Mouse (Mus musculus) brain, embryonic 14.5 days (tissue): ENCODE measurements around the gene Col5a1. TPM values are rescaled to one million over a fixed set of nuclear protein-coding genes. Genes with fewer than 3 reads are reported as not detected.

Source experiments
- DNase-seq: peaks from one replicate; pipeline ENCODE4 v3.0.0-alpha.2; 2011; ENCODE audit warnings: low read depth
- CTCF ChIP-seq: fragments of 200-500 bp; IDR thresholded peaks from 2 replicates; pipeline ENCODE4 v1.5.1; 2012; ENCODE audit warnings: inconsistent platforms, mild to moderate bottlenecking, moderate library complexity, borderline replicate concordance; ENCODE audit not compliant: insufficient read depth, insufficient read length; ENCODE audit errors: extremely low read depth
- POLR2A ChIP-seq: fragments of 200-500 bp; IDR thresholded peaks from 2 replicates; pipeline ENCODE4 v1.6.1; 2012; ENCODE audit warnings: mild to moderate bottlenecking, inconsistent platforms, borderline replicate concordance; ENCODE audit not compliant: poor library complexity, insufficient read depth, insufficient read length, severe bottlenecking; ENCODE audit errors: extremely low read depth
- polyA plus RNA-seq: library from polyadenylated mRNA; depleted of rRNA; stranded (reverse); fragments of >200 nt; gene quantifications from 2 replicates; pipeline ENCODE4 v1.2.3, GENCODE M21; 2012; rRNA removed

The Col5a1 gene
- polyA plus RNA-seq, 1 experiment: 29.8 TPM

DNA sequence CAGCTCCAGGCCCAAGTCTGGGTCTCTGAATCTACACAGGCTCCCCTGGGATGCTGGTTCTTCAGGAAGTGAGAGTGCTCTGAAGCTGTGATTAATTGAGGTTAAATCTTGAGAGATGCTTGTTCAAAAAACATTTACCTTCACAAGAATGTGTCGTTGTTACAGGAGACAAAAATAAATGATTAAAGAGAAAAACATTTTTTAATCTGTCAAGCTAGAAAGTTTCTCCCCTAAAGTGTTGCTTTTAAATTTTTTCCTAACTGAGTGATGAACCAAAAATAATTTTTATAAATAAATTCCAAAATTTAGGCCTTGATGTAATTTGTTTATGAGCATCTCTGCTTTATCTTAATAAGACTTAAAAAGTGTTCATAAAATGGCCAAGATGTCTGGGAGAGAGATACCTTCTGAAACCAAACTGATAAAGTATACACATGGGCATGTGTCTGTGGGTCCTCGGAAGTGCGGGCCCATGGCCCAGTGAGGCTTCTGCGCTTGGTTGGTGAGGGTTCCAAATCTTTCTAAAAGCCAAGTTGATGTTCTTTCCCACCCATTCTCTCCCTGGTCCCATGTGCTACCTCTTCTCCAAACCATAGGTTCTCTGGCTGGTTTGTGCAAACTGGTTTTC, 177.6 kb downstream of the Col5a1 start:
- DNase-seq: no peak

DNA sequence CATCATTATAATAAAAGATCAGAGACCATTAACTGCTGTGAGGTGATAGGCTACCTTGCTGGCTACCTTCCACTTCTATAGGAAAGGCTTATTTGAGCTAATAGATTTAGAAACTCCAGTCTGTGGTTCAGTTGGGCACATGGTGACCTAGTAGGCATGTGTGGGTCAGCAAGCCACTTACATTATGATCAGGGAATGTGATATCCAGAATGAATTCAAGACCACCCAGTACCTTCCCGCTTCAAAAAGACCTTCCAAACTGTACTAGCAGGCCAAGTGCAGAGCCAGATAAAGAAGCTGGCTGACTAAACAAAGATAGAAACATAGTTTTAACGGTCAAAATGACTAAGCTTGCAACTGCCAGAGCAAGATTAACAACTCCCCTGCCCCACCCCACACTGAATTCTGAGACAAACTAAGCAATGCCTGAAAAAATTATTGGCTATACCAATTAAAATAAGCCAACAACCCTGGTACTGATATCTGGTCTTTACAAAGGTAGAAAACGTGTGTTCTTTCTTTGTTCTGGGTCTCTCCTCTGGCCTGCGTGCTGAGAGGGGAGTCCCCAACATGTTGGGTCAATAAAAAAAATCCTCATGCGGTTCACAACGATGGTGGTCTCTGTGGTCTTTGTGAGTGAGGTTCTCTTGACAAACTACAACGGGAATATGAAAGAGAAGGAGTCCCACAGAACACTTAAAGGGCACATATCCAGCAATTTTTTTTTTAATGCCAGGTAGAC, 178.3 kb downstream of the Col5a1 start:
- no peak for TF ChIP-seq POLR2A
- no peak for TF ChIP-seq CTCF
- DNase-seq: no peak

More for the DNA sequence above, 177.6 kb downstream of the Col5a1 start:
- TF ChIP-seq CTCF (no peak), POLR2A (no peak)

DNA sequence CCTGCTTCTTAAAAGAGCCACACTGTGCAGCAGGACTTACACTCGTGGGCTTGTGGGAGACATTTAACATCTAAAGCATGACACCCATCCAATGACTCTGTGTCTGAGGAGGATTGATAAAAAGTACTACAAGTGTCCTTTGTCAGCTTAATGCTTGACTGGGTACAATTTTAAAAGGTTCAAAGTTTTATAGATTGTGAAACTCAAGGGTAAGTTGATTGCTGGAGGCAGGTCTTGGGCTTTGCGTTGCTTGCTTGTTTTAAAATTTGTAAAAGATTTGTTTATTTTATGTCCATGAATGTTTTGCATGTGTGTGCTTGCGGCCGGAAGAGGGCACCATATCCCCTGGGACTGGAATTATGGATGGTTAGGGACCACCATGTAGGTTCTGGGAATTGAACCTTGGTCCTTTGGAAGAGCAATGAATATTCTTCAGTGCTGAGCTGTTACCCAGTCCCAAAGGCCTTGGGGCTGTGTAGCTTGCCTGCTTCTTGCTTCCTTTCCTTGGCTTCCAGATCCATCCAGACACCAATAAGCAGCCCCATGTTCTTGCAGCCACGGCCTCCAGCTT, 178.9 kb downstream of the Col5a1 start:
- DNase-seq: no peak
- TF ChIP-seq POLR2A (no peak), CTCF (no peak)

DNA sequence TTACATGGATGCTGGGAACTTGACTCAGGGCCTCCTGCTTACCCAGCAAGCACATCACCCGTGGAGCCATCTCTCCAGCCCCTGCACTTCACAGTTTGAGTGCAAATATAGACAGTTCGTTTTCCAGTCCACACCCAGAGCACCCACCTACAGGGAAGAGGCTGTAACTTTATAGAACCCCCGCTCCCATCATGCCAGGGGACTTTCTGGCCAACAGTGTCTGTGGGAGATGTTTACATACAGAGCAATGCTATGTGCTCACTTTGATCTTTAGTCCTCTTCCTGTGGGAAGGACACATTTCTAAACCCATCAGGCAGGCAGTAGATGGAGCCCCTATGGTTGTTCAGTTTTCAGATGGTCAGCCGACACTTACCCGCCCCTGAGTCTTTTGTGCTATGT, 180.5 kb downstream of the Col5a1 start:
- TF ChIP-seq CTCF: no peak
- no peak for TF ChIP-seq POLR2A
- DNase-seq: no peak

DNA sequence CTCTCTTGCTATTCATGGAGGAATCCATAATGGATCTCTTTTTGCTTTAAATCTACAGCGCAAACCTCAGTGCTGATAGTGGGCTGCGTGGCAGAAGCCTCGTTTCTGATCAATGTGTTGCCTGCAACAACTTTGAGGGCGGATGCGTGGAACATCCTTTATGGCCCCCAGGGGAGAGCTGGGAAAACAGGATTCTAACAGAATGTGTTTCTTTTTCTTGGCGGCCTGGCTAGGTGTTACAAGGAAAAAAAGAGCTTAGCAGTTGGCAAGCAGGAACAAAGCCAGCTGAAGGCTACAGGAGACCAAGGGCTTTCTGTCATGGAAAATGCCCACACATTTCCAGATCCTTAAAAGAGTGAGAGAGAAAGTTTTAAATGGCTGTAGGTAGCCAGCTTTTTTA, 180.9 kb downstream of the Col5a1 start:
- peak; percentile 68 for DNase-seq
- TF ChIP-seq POLR2A (no peak), CTCF (no peak)

DNA sequence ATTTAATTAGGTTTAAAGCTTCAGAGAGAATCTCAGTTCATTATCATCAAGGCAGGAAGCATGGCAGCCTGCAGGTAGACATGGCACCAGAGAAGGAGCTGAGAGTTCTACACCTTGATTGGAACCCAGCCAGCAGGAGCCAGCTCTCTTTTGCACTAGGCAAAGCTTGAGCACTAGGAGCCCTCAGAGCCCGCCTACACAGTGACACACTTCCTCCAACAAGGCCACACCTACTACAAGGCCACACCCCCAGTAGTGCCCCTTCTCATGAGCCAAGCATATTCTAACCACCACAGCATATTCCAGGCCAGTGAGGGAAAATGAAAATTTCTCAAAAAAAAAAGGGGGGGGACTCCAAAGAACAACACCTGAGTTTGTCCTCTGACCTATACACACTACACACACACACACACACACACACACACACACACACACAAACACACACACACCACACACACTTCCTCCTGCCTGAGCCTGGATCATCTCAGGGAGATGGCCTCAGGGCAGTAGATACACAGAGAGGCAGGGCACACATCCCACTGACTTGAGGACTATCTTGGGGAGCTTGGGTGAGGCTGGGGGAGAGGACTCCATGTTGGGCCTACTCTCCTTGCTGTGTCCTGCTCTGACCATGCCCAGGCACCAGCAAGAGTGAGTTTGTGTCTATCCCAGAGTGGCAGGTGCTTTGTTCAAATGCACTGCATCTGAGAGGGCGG, 181.8 kb downstream of the Col5a1 start:
- DNase-seq: peak; percentile 34
- no peak for TF ChIP-seq POLR2A
- no peak for TF ChIP-seq CTCF

DNA sequence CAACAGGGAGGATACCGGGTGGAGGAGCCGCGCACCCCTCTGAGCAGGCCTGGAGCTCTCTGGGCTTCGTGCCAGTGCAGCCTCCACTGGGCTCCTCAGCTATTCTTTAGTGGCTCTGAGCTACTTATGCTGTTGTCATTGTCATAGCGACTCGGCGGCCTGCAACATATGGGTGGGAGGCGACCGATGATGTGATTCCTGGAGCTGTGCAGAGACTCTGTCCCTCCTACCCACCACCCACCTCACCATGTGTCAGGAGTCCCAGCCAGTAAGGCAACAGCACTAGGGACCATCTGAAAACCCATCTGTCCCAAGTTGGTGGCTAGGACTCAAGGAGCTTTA, 182.3 kb downstream of the Col5a1 start:
- peak; percentile 94 for DNase-seq
- no peak for TF ChIP-seq CTCF
- TF ChIP-seq POLR2A: no peak

DNA sequence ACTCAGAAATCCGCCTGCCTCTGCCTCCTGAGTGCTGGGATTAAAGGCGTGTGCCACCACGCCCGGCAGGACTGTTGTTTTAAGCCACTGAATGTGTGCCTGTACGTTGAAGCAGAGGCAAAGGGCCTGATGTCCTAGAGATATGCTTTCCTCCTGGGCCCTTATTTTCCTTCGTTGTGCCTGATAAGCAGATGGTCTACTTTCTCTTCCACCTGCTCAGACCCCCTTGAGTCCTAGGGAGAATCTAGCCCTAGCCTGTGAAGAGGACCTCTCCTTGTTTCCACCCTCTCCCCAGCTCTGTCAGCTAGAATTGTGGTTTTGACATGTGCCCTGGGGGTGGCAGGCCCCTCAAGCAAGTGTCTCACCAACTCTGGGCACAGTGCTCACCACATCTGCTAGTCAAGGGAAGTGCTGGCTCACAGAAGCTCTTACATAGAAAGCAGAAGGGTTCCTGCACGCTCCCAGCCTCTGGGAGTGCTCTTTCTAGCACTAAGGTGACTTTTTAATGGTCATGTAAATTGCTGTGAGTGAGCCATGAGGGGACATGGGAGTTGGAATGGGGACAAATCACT, 189.5 kb downstream of the Col5a1 start:
- no peak for DNase-seq
- TF ChIP-seq POLR2A (no peak), CTCF (no peak)

DNA sequence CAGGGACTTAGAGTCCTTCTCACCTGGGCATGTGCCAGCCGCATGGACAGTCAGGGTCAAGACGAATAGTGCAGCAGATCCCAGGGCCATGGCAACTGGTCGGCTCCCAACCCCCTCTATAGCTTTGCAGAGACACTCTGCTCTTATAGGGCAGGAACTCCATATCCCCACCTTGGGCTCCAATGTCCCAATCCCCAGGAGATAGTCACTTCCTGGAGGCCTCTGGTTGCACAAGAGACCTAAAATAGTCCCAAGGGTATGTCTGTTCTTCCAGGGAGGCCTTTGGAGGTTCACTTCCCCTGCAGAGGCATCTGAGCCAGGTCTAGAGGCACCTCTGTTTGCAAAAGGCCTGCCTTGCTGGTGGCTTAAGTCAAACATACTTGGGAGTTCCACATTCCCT, 198.5 kb downstream of the Col5a1 start, which contains the start of gene Fcnb:
TSS of gene Fcnb (minus strand) at position 118 of the 400 bp plus-strand sequence.
- no peak for DNase-seq
- no peak for TF ChIP-seq POLR2A
- TF ChIP-seq CTCF: no peak

DNA sequence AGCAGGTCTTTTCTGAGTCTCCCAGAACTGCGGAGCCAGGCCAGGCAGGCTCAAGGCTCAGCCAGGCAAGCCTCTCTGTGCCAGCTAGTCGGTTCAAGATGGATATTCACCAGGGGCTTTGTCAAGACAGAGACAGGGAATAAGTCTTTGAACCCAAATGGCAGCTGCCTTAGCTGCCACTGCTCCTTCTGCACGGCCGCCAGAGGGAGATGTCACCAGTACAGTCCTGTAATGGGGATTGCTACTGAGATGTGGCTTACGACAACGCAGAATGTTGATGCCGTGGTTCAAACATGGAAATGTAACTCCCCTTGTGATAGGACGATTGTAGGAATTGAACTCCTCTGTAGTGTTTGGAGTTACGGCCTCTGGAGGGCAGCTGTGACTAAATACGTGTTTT, 199.9 kb downstream of the Col5a1 start:
- no peak for DNase-seq
- no peak for TF ChIP-seq CTCF
- no peak for TF ChIP-seq POLR2A

DNA sequence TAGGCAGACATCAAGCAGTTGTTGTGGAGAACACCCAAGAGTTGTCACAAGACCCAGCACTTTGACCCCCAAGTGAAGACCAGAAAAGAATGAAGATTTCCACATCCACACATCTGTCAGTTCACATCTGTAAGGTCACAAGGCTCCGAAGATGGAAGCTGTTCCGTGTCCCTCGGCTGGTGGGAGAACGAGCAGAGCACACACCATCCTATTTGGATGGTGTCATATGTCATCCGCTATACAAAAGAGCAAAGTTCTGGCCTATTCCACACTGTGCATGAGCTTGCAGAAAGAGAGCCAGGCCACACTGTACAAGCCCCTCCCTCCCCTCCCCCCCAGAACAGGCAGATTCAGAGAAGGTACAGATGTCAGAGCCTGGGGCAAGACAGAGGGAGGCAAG, 202.9 kb downstream of the Col5a1 start:
- TF ChIP-seq CTCF: no peak
- no peak for TF ChIP-seq POLR2A
- DNase-seq: peak; percentile 17

Other genes starting within 250 kb of the Col5a1 start
- gene Rxra, start 210.0 kb upstream of the Col5a1 start, polyA plus RNA-seq: 15.2 and 20.4 TPM in 2 replicates
- gene Fcnb, start 198.5 kb downstream of the Col5a1 start, polyA plus RNA-seq: 0.14 and 0.24 TPM in 2 replicates